Mouse (Mus musculus): ENCODE measurements around the gene Dynlt3.
A peak's percentile ranks its signal among the peaks of the same experiment; 100 is the strongest.
"Not testable (repeated sequence)": the region's sequence is repeated elsewhere in the genome, so short reads cannot be mapped to it uniquely, and the experiment has no call there.

The Dynlt3 gene

GRCm38 (mm10) chrX:9662391-9663111, at the start of gene Dynlt3:
Dynlt3 (minus strand) TSS chrX:9663003.
- peak; percentile 80 to 87 for DNase-seq

- DNase-seq = no peak
Measured at GRCm38 (mm10) chrX:9699815-9700214, 37.0 kb upstream of the Dynlt3 start.

- DNase-seq = no peak
Measured at GRCm38 (mm10) chrX:9695997-9696396, 33.2 kb upstream of the Dynlt3 start.

- no peak for DNase-seq
Measured at GRCm38 (mm10) chrX:9672040-9672439, 9.2 kb upstream of the Dynlt3 start.

GRCm38 (mm10) chrX:9671418-9671817, 8.6 kb upstream of the Dynlt3 start:
- DNase-seq = no peak

- peak; percentile 41 to 65 for DNase-seq
Measured at GRCm38 (mm10) chrX:9652806-9653205, 10.0 kb downstream of the Dynlt3 start.

GRCm38 (mm10) chrX:9640594-9640993, 22.2 kb downstream of the Dynlt3 start:
- not testable (repeated sequence) for DNase-seq

- not testable (repeated sequence) for DNase-seq
Measured at GRCm38 (mm10) chrX:9640126-9640525, 22.7 kb downstream of the Dynlt3 start.

Data from cerebellum, postnatal 25 days (tissue).